Mouse (Mus musculus): ENCODE measurements at regions not wholly inside any gene's neighbourhood (a gene's known extent, or its start where the extent isn't known, plus 50 kb on each side); places are given as distances from the start of the nearest gene placed in this dataset.

DNA sequence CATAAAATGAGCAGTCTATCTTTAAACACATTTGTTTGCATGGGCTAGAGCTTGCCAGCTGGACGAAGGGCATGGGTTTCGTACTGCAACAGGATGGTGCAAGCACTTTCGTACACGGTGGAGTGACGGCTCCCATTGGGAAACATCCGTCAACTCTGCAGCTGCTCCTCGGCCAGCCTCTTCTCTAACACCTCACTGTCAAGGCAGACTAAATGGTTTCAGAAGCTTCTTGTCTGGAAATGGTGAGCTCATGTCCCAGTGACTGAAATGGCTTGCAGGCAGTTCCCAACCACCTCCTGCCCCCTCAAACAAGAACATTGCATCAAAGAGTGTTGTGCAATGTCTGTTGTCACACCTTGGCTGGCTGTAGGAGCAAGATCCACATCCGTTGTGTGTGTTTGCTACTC is 163.4 kb downstream of the Trib2 start:
- TF ChIP-seq POLR2A (IDR thresholded peaks at IDR 0.05; ENCODE audit: low read depth, low read length) (no peak), CTCF (IDR thresholded peaks at IDR 0.05; ENCODE audit: extremely low read depth, insufficient read depth, insufficient read length, insufficient replicate concordance) (no peak)
